Mouse (Mus musculus): ENCODE data around the gene Ergic1. TPM values are rescaled to one million over a fixed set of nuclear protein-coding genes. Genes with fewer than 3 reads are reported as not detected.

Ergic1 gene
- polyA plus RNA-seq, 1 experiment: 80.2 TPM

DNA sequence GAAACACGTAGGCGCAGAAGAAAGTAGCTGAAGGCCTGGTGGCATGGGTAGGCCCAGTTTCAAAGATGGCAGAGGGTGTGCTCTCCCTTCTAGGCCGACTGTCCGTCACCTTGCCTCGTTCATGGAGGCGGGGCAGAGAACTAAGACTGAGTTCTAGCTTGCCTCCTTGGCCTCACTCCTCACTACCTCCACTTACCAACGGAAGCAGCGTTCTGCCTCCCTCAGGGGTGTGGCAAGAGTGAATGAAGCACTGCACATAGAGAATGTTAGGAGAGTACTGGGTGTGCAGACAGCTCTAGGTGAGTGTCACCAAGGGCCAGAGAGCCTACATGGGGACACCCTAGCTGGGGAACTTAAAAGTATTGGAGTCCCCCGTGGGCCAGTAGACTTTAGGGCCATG, 21.8 kb downstream of the Ergic1 start:
- no peak for DNase-seq
- Histone ChIP-seq H3K27ac (ENCODE audit: control insufficient read depth, insufficient read depth, low read length) (no peak overlapping the region), H3K4me1 (replicated peaks; ENCODE audit: control insufficient read depth, insufficient read depth, low read length) (peaks cover 2% of the 10 kb centered on the region; the same call in 1 of the 2 replicates), H3K27me3 (ENCODE audit: control insufficient read depth, insufficient read depth, low read length) (no peaks in the 10 kb centered on the region), H3K4me3 (ENCODE audit: control insufficient read depth, insufficient read depth, low read length) (no peak overlapping the region), H3K36me3 (ENCODE audit: control insufficient read depth, insufficient read depth, low read length) (no peaks in the 10 kb centered on the region)
- TF ChIP-seq CTCF (IDR thresholded peaks at IDR 0.05; ENCODE audit: borderline replicate concordance, control insufficient read depth, extremely low read depth, insufficient read depth, low read length, poor library complexity) (no peak), POLR2A (IDR thresholded peaks at IDR 0.05; ENCODE audit: control insufficient read depth, extremely low read depth, insufficient read depth, low read length, poor library complexity) (no peak)
- over 99% methylated on average over 9 of the region's 9 CpGs for WGBS

- Histone ChIP-seq H3K4me1 (replicated peaks; ENCODE audit: control insufficient read depth, insufficient read depth, low read length) (no peaks in the 10 kb centered on the region), H3K4me3 (ENCODE audit: control insufficient read depth, insufficient read depth, low read length) (no peak overlapping the region), H3K27me3 (ENCODE audit: control insufficient read depth, insufficient read depth, low read length) (no peaks in the 10 kb centered on the region), H3K27ac (ENCODE audit: control insufficient read depth, insufficient read depth, low read length) (no peak overlapping the region), H3K36me3 (ENCODE audit: control insufficient read depth, insufficient read depth, low read length) (no peaks in the 10 kb centered on the region)
- 98% methylated on average over 6 of the region's 6 CpGs for WGBS
- no peak for DNase-seq
- no peak for TF ChIP-seq POLR2A (IDR thresholded peaks at IDR 0.05; ENCODE audit: control insufficient read depth, extremely low read depth, insufficient read depth, low read length, poor library complexity)
Observed at GRCm38 (mm10) chr17:26583606-26584005, 22.3 kb downstream of the Ergic1 start.

- H3K4me3 ChIP-seq (ENCODE audit: control insufficient read depth, insufficient read depth, low read length): no peak overlapping the region
- no peaks in the 10 kb centered on the region for H3K36me3 ChIP-seq (ENCODE audit: control insufficient read depth, insufficient read depth, low read length)
- H3K27ac ChIP-seq (ENCODE audit: control insufficient read depth, insufficient read depth, low read length): no peak overlapping the region
- no peak for DNase-seq
- no peak for TF ChIP-seq POLR2A (IDR thresholded peaks at IDR 0.05; ENCODE audit: control insufficient read depth, extremely low read depth, insufficient read depth, low read length, poor library complexity)
- TF ChIP-seq CTCF (IDR thresholded peaks at IDR 0.05; ENCODE audit: borderline replicate concordance, control insufficient read depth, extremely low read depth, insufficient read depth, low read length, poor library complexity): no peak
- no peaks in the 10 kb centered on the region for H3K27me3 ChIP-seq (ENCODE audit: control insufficient read depth, insufficient read depth, low read length)
- 92% methylated on average over 4 of the region's 4 CpGs for WGBS
- no peaks in the 10 kb centered on the region for H3K4me1 ChIP-seq (replicated peaks; ENCODE audit: control insufficient read depth, insufficient read depth, low read length)
Observed at GRCm38 (mm10) chr17:26584063-26584462, 22.8 kb downstream of the Ergic1 start.

- H3K36me3 ChIP-seq (ENCODE audit: control insufficient read depth, insufficient read depth, low read length): no peaks in the 10 kb centered on the region
- no peaks in the 10 kb centered on the region for H3K27me3 ChIP-seq (ENCODE audit: control insufficient read depth, insufficient read depth, low read length)
- H3K4me3 ChIP-seq (ENCODE audit: control insufficient read depth, insufficient read depth, low read length): no peak overlapping the region
- 93% methylated on average over 15 of the region's 15 CpGs for WGBS
- no peak for TF ChIP-seq CTCF (IDR thresholded peaks at IDR 0.05; ENCODE audit: borderline replicate concordance, control insufficient read depth, extremely low read depth, insufficient read depth, low read length, poor library complexity)
- TF ChIP-seq POLR2A (IDR thresholded peaks at IDR 0.05; ENCODE audit: control insufficient read depth, extremely low read depth, insufficient read depth, low read length, poor library complexity): no peak
- DNase-seq: no peak
- no peak overlapping the region; the same call in 1 of the 2 replicates for H3K27ac ChIP-seq (ENCODE audit: control insufficient read depth, insufficient read depth, low read length)
- H3K4me1 ChIP-seq (replicated peaks; ENCODE audit: control insufficient read depth, insufficient read depth, low read length): no peaks in the 10 kb centered on the region
Observed at GRCm38 (mm10) chr17:26584558-26585136, 23.4 kb downstream of the Ergic1 start.

- H3K4me3 ChIP-seq (ENCODE audit: control insufficient read depth, insufficient read depth, low read length): no peak overlapping the region
- H3K27ac ChIP-seq (ENCODE audit: control insufficient read depth, insufficient read depth, low read length): no peak overlapping the region
- no peak for TF ChIP-seq CTCF (IDR thresholded peaks at IDR 0.05; ENCODE audit: borderline replicate concordance, control insufficient read depth, extremely low read depth, insufficient read depth, low read length, poor library complexity)
- no peaks in the 10 kb centered on the region for H3K36me3 ChIP-seq (ENCODE audit: control insufficient read depth, insufficient read depth, low read length)
- WGBS: 96% methylated on average over 12 of the region's 12 CpGs
- no peak for DNase-seq
- no peaks in the 10 kb centered on the region for H3K27me3 ChIP-seq (ENCODE audit: control insufficient read depth, insufficient read depth, low read length)
- H3K4me1 ChIP-seq (replicated peaks; ENCODE audit: control insufficient read depth, insufficient read depth, low read length): peaks cover 9% of the 10 kb centered on the region
Observed at GRCm38 (mm10) chr17:26587961-26588487, 26.7 kb downstream of the Ergic1 start.

DNA sequence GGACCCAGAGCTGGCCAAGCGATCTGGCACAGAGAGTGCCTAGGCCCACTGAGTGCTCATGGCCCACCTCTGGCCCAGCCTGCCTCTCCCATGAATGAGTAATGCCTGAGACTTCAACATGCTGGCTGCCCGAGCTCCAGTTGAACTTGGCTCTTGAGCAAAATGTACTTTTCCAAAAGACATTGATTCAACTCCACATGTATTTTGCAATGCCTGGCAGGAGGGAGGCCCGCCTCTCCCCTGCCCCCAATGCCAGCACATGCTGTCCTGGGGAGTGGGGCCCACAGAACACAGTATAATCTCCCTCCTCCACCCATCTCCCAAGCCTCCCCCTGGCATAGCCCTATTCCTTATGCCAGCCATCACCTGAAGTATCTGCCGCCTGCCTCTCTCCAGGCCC, 31.2 kb downstream of the Ergic1 start:
- Histone ChIP-seq H3K4me3 (ENCODE audit: control insufficient read depth, insufficient read depth, low read length) (no peak overlapping the region), H3K27me3 (ENCODE audit: control insufficient read depth, insufficient read depth, low read length) (no peaks in the 10 kb centered on the region), H3K36me3 (ENCODE audit: control insufficient read depth, insufficient read depth, low read length) (no peaks in the 10 kb centered on the region), H3K4me1 (replicated peaks; ENCODE audit: control insufficient read depth, insufficient read depth, low read length) (peaks cover 47% of the 10 kb centered on the region), H3K27ac (ENCODE audit: control insufficient read depth, insufficient read depth, low read length) (no peak overlapping the region)
- TF ChIP-seq CTCF (IDR thresholded peaks at IDR 0.05; ENCODE audit: borderline replicate concordance, control insufficient read depth, extremely low read depth, insufficient read depth, low read length, poor library complexity) (no peak), POLR2A (IDR thresholded peaks at IDR 0.05; ENCODE audit: control insufficient read depth, extremely low read depth, insufficient read depth, low read length, poor library complexity) (no peak)
- 89% methylated on average over 4 of the region's 4 CpGs for WGBS
- DNase-seq: no peak

DNA sequence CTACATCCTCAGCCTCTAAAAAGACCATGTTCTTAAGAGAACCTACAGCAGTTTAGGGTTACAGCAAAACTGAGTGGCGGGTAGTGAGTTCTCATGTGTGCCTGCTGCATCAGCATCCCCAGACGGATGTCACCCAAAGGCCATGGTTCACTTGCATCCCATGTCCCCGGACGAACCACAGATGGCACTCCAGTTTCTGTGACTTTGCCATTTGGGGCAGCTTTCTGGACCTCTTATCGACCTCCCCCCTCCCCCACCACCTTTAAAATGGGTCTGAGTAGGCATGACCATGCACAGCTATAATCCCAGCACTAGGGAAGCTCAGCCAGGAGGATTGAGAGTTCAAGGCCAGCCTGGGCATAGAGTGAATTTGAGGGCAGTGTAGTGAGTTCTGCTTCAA, 31.9 kb downstream of the Ergic1 start:
- H3K27me3 ChIP-seq (ENCODE audit: control insufficient read depth, insufficient read depth, low read length): no peaks in the 10 kb centered on the region
- no peak for TF ChIP-seq CTCF (IDR thresholded peaks at IDR 0.05; ENCODE audit: borderline replicate concordance, control insufficient read depth, extremely low read depth, insufficient read depth, low read length, poor library complexity)
- peaks cover 51% of the 10 kb centered on the region for H3K4me1 ChIP-seq (replicated peaks; ENCODE audit: control insufficient read depth, insufficient read depth, low read length)
- H3K4me3 ChIP-seq (ENCODE audit: control insufficient read depth, insufficient read depth, low read length): no peak overlapping the region
- WGBS: 93% methylated on average over 5 of the region's 5 CpGs
- no peaks in the 10 kb centered on the region for H3K36me3 ChIP-seq (ENCODE audit: control insufficient read depth, insufficient read depth, low read length)
- no peak for DNase-seq
- no peak overlapping the region; the same call in 1 of the 2 replicates for H3K27ac ChIP-seq (ENCODE audit: control insufficient read depth, insufficient read depth, low read length)

All from thymus, adult 2 months (tissue).